Mouse (Mus musculus): ENCODE data around the gene Ppp2r5a. TPM values are rescaled to one million over a fixed set of nuclear protein-coding genes. Genes with fewer than 3 reads are reported as not detected.

Ppp2r5a gene
- polyA plus RNA-seq, 1 experiment from 2014 or later = 19.4 TPM

- H3K4me3 ChIP-seq (ENCODE audit: low read depth, low read length) = peak overlapping the region; percentile 70
- no peaks in the 10 kb centered on the region for H3K9me3 ChIP-seq (ENCODE audit: control insufficient read depth, low read length)
- H3K4me2 ChIP-seq (ENCODE audit: low read depth, low read length, severe bottlenecking) = peak overlapping the region; percentile 62
- ATAC-seq (replicated peaks; ENCODE audit: low FRiP score) (peak; percentile 42), DNase-seq (ENCODE audit: low spot score) (no peak)
- peak overlapping the region; percentile 37 for H3K27ac ChIP-seq (ENCODE audit: low read depth, low read length)
- WGBS = 1% methylated on average over 33 of the region's 74 CpGs
- H3K27me3 ChIP-seq (ENCODE audit: control insufficient read depth, insufficient read depth, low read length) = no peaks in the 10 kb centered on the region
- peak overlapping the region; percentile 71 for H3K9ac ChIP-seq (ENCODE audit: low read length)
- H3K36me3 ChIP-seq (ENCODE audit: control insufficient read depth, insufficient read depth, low read length) = no peaks in the 10 kb centered on the region
- no peaks in the 10 kb centered on the region for H3K4me1 ChIP-seq (replicated peaks; ENCODE audit: control insufficient read depth, insufficient read depth, low read length)
These were observed 6.6 kb downstream of the Ppp2r5a start for GRCm38 (mm10) chr1:191396446-191396845.

GRCm38 (mm10) chr1:191395871-191396433 lies 7.1 kb downstream of the Ppp2r5a start:
- no peak for ATAC-seq (replicated peaks; ENCODE audit: low FRiP score)
- DNase-seq (ENCODE audit: low spot score) = peak; percentile 72
- Histone ChIP-seq H3K9me3 (ENCODE audit: control insufficient read depth, low read length) (no peaks in the 10 kb centered on the region), H3K9ac (ENCODE audit: low read length) (peak overlapping the region; percentile 71), H3K4me3 (ENCODE audit: low read depth, low read length) (peak overlapping the region; percentile 70), H3K27me3 (ENCODE audit: control insufficient read depth, insufficient read depth, low read length) (no peaks in the 10 kb centered on the region), H3K36me3 (ENCODE audit: control insufficient read depth, insufficient read depth, low read length) (no peaks in the 10 kb centered on the region), H3K27ac (ENCODE audit: low read depth, low read length) (no peak overlapping the region), H3K4me2 (ENCODE audit: low read depth, low read length, severe bottlenecking) (peak overlapping the region; percentile 62), H3K4me1 (replicated peaks; ENCODE audit: control insufficient read depth, insufficient read depth, low read length) (no peaks in the 10 kb centered on the region)
- WGBS = under 1% methylated on average over 25 of the region's 43 CpGs

- ATAC-seq (replicated peaks; ENCODE audit: low FRiP score) (no peak), DNase-seq (ENCODE audit: low spot score) (no peak)
- H3K9ac ChIP-seq (ENCODE audit: low read length) = no peak overlapping the region; the same call in 1 of the 2 replicates
- H3K4me3 ChIP-seq (ENCODE audit: low read depth, low read length) = peak overlapping the region; percentile 70
- H3K36me3 ChIP-seq (ENCODE audit: control insufficient read depth, insufficient read depth, low read length) = no peaks in the 10 kb centered on the region
- no peaks in the 10 kb centered on the region for H3K4me1 ChIP-seq (replicated peaks; ENCODE audit: control insufficient read depth, insufficient read depth, low read length)
- 51% methylated on average over 1 of the region's 1 CpGs for WGBS
- no peak overlapping the region for H3K27ac ChIP-seq (ENCODE audit: low read depth, low read length)
- H3K4me2 ChIP-seq (ENCODE audit: low read depth, low read length, severe bottlenecking) = peak overlapping the region; percentile 62
- H3K9me3 ChIP-seq (ENCODE audit: control insufficient read depth, low read length) = no peaks in the 10 kb centered on the region
- no peaks in the 10 kb centered on the region for H3K27me3 ChIP-seq (ENCODE audit: control insufficient read depth, insufficient read depth, low read length)
These were observed 7.9 kb downstream of the Ppp2r5a start for GRCm38 (mm10) chr1:191395200-191395599.

- Histone ChIP-seq H3K36me3 (ENCODE audit: control insufficient read depth, insufficient read depth, low read length) (no peaks in the 10 kb centered on the region), H3K9me3 (ENCODE audit: control insufficient read depth, low read length) (no peaks in the 10 kb centered on the region), H3K9ac (ENCODE audit: low read length) (no peak overlapping the region), H3K4me1 (replicated peaks; ENCODE audit: control insufficient read depth, insufficient read depth, low read length) (no peaks in the 10 kb centered on the region), H3K27me3 (ENCODE audit: control insufficient read depth, insufficient read depth, low read length) (no peaks in the 10 kb centered on the region), H3K4me3 (ENCODE audit: low read depth, low read length) (no peak overlapping the region), H3K27ac (ENCODE audit: low read depth, low read length) (no peak overlapping the region), H3K4me2 (ENCODE audit: low read depth, low read length, severe bottlenecking) (no peak overlapping the region)
- WGBS = 75% methylated on average over 2 of the region's 2 CpGs
- DNase-seq (ENCODE audit: low spot score) = no peak
- ATAC-seq (replicated peaks; ENCODE audit: low FRiP score) = no peak
These were observed 8.9 kb downstream of the Ppp2r5a start for GRCm38 (mm10) chr1:191394126-191394525.

GRCm38 (mm10) chr1:191393536-191393935 lies 9.5 kb downstream of the Ppp2r5a start:
- Histone ChIP-seq H3K4me3 (ENCODE audit: low read depth, low read length) (no peak overlapping the region), H3K9ac (ENCODE audit: low read length) (no peak overlapping the region), H3K4me2 (ENCODE audit: low read depth, low read length, severe bottlenecking) (no peak overlapping the region), H3K36me3 (ENCODE audit: control insufficient read depth, insufficient read depth, low read length) (no peaks in the 10 kb centered on the region), H3K4me1 (replicated peaks; ENCODE audit: control insufficient read depth, insufficient read depth, low read length) (no peaks in the 10 kb centered on the region), H3K27ac (ENCODE audit: low read depth, low read length) (no peak overlapping the region), H3K27me3 (ENCODE audit: control insufficient read depth, insufficient read depth, low read length) (no peaks in the 10 kb centered on the region), H3K9me3 (ENCODE audit: control insufficient read depth, low read length) (no peaks in the 10 kb centered on the region)
- ATAC-seq (replicated peaks; ENCODE audit: low FRiP score) (no peak), DNase-seq (ENCODE audit: low spot score) (no peak)
- 84% methylated on average over 3 of the region's 3 CpGs for WGBS

- Histone ChIP-seq H3K9me3 (ENCODE audit: control insufficient read depth, low read length) (no peaks in the 10 kb centered on the region), H3K9ac (ENCODE audit: low read length) (no peak overlapping the region), H3K4me1 (replicated peaks; ENCODE audit: control insufficient read depth, insufficient read depth, low read length) (no peaks in the 10 kb centered on the region), H3K36me3 (ENCODE audit: control insufficient read depth, insufficient read depth, low read length) (no peaks in the 10 kb centered on the region), H3K27ac (ENCODE audit: low read depth, low read length) (no peak overlapping the region), H3K4me2 (ENCODE audit: low read depth, low read length, severe bottlenecking) (no peak overlapping the region), H3K4me3 (ENCODE audit: low read depth, low read length) (no peak overlapping the region), H3K27me3 (ENCODE audit: control insufficient read depth, insufficient read depth, low read length) (no peaks in the 10 kb centered on the region)
- WGBS = 14% methylated on average over 3 of the region's 3 CpGs
- DNase-seq (ENCODE audit: low spot score) (no peak), ATAC-seq (replicated peaks; ENCODE audit: low FRiP score) (no peak; the same call in 1 of the 2 replicates)
These were observed 11.8 kb downstream of the Ppp2r5a start for GRCm38 (mm10) chr1:191391311-191391710.

GRCm38 (mm10) chr1:191384786-191385430 lies 18.2 kb downstream of the Ppp2r5a start:
- no peaks in the 10 kb centered on the region for H3K36me3 ChIP-seq (ENCODE audit: control insufficient read depth, insufficient read depth, low read length)
- 98% methylated on average over 10 of the region's 10 CpGs for WGBS
- H3K4me1 ChIP-seq (replicated peaks; ENCODE audit: control insufficient read depth, insufficient read depth, low read length) = no peaks in the 10 kb centered on the region

GRCm38 (mm10) chr1:191381955-191382736 lies 20.9 kb downstream of the Ppp2r5a start:
- ATAC-seq (replicated peaks; ENCODE audit: low FRiP score) = no peak
- H3K36me3 ChIP-seq (ENCODE audit: control insufficient read depth, insufficient read depth, low read length) = no peaks in the 10 kb centered on the region
- no peak overlapping the region for H3K9ac ChIP-seq (ENCODE audit: low read length)
- H3K9me3 ChIP-seq (ENCODE audit: control insufficient read depth, low read length) = no peaks in the 10 kb centered on the region
- 93% methylated on average over 11 of the region's 11 CpGs for WGBS
- DNase-seq (ENCODE audit: low spot score) = no peak
- H3K4me3 ChIP-seq (ENCODE audit: low read depth, low read length) = no peak overlapping the region
- H3K27ac ChIP-seq (ENCODE audit: low read depth, low read length) = no peak overlapping the region
- no peaks in the 10 kb centered on the region for H3K4me1 ChIP-seq (replicated peaks; ENCODE audit: control insufficient read depth, insufficient read depth, low read length)
- no peak overlapping the region for H3K4me2 ChIP-seq (ENCODE audit: low read depth, low read length, severe bottlenecking)
- no peaks in the 10 kb centered on the region for H3K27me3 ChIP-seq (ENCODE audit: control insufficient read depth, insufficient read depth, low read length)

More at GRCm38 (mm10) chr1:191384786-191385430, 18.2 kb downstream of the Ppp2r5a start:
- Histone ChIP-seq H3K9ac (ENCODE audit: low read length) (no peak overlapping the region), H3K27me3 (ENCODE audit: control insufficient read depth, insufficient read depth, low read length) (no peaks in the 10 kb centered on the region), H3K27ac (ENCODE audit: low read depth, low read length) (no peak overlapping the region), H3K9me3 (ENCODE audit: control insufficient read depth, low read length) (no peaks in the 10 kb centered on the region), H3K4me3 (ENCODE audit: low read depth, low read length) (no peak overlapping the region), H3K4me2 (ENCODE audit: low read depth, low read length, severe bottlenecking) (no peak overlapping the region)
- no peak for ATAC-seq (replicated peaks; ENCODE audit: low FRiP score)
- no peak for DNase-seq (ENCODE audit: low spot score)

All from forebrain, embryonic 11.5 days (tissue).